Mouse (Mus musculus): ENCODE measurements around the gene Olfr1161.
"Not testable (repeated sequence)": the region's sequence is repeated elsewhere in the genome, so short reads cannot be mapped to it uniquely, and the experiment has no call there.

The Olfr1161 gene

DNA sequence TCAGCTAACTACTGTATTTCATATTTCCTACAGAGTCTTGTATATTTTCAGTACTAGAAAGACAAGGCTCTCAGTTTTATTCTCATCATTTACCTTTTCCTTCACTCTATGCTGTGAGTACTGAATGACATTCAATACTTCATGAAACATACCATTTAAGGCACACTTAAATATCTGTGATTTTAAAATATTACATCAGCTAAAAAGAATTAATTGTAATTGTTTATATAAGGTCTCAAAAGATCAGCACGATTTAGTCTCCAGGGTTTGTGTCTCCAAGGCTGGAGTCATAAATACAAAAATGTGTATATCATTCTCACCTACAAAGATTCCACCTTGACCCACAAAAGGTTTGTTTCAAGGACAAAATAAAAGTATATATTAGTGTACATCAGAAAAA is at the start of gene Olfr1161:
Gene Olfr1161, plus strand, starts transcription at position 301 of the 400 bp plus-strand sequence.
- DNase-seq (ENCODE audit: low read depth, low spot score), result not testable (repeated sequence)

DNA sequence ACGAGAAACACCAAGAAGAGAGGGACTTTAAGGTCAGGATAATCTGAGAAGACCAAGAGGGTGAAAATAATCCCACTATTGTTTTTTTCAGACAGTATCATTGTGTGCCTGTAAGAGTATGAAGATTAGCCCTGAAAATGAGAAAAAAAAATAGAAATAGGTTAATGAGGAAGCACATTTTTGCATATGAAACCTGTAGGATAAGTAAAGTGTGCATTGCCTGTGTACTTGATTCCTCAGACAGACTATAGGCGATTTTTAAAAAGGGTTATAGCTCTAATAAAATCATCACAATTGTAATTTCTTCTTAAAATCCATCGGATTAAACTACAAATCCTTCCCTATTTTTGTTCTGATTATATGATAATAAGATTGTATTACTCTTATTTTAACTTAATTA is 48.0 kb upstream of the Olfr1161 start, which contains the start of gene Olfr74:
Gene Olfr74, minus strand, starts transcription at position 101 of the 400 bp plus-strand sequence.
- DNase-seq (ENCODE audit: low read depth, low spot score), result no peak

DNA sequence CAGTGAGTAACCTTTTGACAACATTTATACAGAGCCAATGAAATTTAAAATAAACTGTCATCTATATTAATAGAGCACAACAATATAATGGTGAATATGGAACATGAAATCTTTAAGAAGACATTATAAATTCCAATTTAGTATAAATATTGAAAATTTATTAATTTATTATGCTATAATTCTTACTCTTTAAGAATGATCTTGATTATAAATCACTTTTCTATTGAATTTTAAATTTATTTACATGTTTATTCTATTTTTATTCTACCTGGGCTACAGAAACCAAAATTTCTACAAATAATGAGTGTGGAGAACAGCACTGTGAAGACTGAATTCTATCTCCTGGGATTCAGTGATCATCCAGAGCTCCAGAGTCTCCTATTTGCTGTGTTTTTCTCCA is 32.8 kb upstream of the Olfr1161 start, which contains the start of gene Olfr1158:
Gene Olfr1158, plus strand, starts transcription at position 301 of the 400 bp plus-strand sequence.
- no peak for DNase-seq (ENCODE audit: low read depth, low spot score)

DNA sequence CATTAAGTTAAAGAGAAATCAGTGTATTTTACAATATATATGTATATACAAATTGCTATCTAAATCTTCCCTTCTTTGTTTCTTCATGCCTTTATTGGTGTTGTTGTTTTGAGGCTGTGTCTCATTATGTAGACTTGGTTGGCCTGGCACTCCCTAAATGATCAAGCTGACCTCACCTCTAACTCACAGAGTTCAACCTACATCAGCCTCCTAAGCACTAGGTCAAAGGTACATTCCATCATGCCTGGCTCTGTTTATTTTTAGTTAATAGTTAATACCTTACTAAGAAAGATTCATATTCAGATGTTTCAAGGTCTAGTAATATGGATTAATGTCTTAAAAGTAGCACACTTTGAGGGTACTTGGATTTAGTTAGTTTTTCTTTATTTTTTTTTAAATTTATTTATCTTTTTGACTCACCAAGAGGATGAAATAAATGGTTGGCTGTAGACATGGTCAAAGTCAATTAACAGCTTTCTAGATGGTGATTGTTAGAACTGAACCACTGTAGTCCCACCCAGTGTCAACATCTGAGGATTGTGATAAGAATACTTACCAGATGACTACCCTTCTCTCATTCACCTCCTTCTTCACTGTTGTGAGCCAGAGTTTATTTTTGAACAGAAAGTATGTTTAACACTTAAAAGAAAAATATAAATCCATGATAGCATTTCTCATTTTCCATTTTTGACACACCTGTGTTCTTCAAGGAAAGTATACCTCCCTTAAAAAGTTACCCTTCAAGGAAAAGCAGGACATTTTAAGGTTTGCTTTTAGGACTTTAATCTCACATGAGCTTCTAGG is 14.9 kb upstream of the Olfr1161 start, which contains the start of gene Olfr1160:
Gene Olfr1160, minus strand, starts transcription at position 754 of the 804 bp plus-strand sequence.
- no peak for DNase-seq (ENCODE audit: low read depth, low spot score)

DNA sequence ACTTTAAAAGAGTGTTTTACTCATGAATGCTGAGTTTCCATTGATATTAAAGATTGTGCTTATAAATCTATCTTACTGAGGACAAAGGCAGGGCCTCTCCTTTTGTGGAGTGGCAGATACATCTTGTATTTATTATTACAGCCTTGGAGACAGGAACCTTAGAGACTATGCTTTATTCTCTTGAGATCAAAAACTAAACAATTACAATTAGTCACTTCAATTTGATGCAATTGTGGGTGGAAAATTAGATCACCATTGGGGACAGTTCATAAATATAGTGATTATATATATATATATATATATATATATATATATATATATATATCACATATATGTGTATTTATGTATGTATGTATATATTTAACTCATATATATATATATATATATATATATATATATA is 15.0 kb downstream of the Olfr1161 start, which contains the start of gene Olfr73:
Gene Olfr73, minus strand, starts transcription at position 101 of the 400 bp plus-strand sequence.
- no peak for DNase-seq (ENCODE audit: low read depth, low spot score)

DNA sequence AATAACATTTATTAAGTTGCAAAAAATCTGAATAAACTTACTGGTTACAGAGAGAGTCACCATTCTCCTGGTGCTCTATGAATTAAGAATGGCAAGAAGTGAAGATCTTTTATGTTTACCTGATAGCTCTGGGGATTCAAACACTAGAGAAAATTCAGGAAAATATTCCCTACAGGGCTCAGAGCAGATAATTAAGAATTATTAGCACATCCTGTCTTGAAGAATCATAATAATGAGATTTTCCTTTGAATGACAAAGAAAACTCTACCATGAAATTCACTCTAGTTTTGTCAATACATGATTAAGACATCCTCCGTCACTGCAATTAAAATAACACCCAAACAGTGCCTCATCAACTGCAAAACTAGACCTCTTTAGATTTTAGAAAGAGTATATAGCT is 28.5 kb downstream of the Olfr1161 start, which contains the start of gene Olfr1162:
Gene Olfr1162, minus strand, starts transcription at position 101 of the 400 bp plus-strand sequence.
- DNase-seq (ENCODE audit: low read depth, low spot score), result no peak

DNA sequence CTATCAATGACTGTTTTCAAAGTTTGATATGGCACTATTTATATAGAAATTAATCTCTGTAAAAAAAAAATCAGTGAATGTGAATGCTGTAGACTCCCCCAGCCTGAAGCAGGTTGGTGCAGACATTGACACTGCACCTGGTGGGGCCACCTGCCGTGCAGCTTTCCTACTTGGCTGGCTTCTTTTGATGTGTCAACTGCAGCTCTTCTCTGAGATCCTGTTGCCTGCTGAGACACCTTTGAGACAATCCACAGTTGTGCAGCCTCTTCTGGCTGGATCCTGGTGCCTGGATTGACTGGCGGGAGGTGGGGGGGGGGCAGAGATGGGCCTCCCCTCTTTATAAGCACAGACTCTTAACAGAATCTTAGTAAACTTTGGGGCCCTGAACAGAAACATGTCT is 41.0 kb downstream of the Olfr1161 start:
- no peak for DNase-seq (ENCODE audit: low read depth, low spot score)

DNA sequence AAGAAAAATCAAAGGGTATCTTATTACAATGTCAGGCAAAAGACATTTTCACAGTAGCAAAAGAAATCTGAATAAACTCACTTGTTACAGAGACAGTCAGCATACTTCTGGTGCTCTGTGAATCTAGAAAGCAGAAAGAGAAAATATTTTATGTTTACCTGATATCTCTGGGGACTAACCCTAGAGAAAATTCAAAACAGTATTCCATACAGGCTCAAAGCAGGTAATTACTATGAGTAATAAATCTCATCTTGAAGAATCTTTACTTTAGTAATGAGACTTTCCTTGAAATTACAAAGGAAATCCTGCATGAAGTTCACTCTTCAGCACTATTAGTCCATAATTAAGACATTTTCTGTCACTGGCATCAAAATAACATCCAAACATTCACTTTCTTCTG is 49.2 kb downstream of the Olfr1161 start, which contains the start of gene Olfr1163:
Gene Olfr1163, minus strand, starts transcription at position 101 of the 400 bp plus-strand sequence.
- no peak for DNase-seq (ENCODE audit: low read depth, low spot score)
